Mouse (Mus musculus): ENCODE data around the gene Nos1ap.

Nos1ap gene

GRCm38 (mm10) chr1:170255560-170255910 lies 334.1 kb downstream of the Nos1ap start:
- DNase-seq: peak; percentile 91

GRCm38 (mm10) chr1:170254893-170255559 lies 334.6 kb downstream of the Nos1ap start:
- no peak for DNase-seq
